Mouse (Mus musculus): Measurements from ENCODE around the gene Tmc6. TPM values are rescaled to one million over a fixed set of nuclear protein-coding genes. Genes with fewer than 3 reads are reported as not detected.

Tmc6 gene
- polyA plus RNA-seq, 1 experiment from 2014 or later = 26.3 TPM

DNA sequence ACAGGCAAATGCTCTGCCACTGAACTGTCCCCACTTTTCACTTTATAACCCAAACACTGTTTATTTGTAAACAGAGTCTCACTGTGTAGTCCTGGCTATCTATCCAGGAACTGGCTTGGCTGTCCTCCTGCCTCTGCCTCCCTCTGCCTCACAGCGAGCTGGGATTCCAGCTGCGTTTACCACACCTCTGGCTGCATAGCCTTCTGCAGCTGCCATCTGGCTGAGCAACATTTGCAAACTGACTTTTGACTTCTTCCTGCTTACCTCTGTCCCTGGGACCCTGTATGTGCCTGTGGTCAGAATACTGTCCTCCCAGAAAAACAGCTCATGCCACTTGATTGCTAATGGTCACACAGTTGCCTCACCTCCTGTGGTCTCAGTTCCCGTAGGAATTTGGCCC, 45.4 kb upstream of the Tmc6 start:
- Histone ChIP-seq H3K4me1 (replicated peaks; ENCODE audit: control insufficient read depth, insufficient read depth, low read length) (peaks cover 36% of the 10 kb centered on the region), H3K4me3 (ENCODE audit: low read depth, low read length) (no peak overlapping the region)

DNA sequence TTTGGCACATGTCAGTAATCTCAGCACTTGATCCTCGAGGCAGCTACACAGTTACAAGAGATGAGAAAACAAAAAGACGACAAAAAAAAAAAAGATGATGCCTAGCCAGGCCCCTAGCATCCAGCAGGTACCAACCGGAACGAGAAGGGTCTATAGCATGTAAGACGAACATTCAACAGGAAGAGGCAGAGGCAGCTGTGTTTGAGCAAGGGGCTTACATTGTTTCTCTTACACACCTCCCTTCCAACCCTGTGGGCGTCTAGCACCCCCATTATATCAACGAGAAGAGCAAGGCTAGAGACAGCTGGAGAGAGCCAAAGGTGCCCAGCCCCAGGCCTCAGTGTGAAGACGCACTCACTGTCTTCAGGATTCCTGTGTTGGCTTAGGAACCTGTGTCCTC, 44.9 kb upstream of the Tmc6 start:
- no peaks in the 10 kb centered on the region for H3K9me3 ChIP-seq (ENCODE audit: control insufficient read depth)
- peaks cover 36% of the 10 kb centered on the region for H3K4me1 ChIP-seq (replicated peaks; ENCODE audit: control insufficient read depth, insufficient read depth, low read length)
- H3K4me3 ChIP-seq (ENCODE audit: low read depth, low read length) = no peak overlapping the region
- WGBS = 48% methylated on average over 8 of the region's 8 CpGs
- H3K36me3 ChIP-seq (ENCODE audit: control insufficient read depth, insufficient read depth) = peaks cover 8% of the 10 kb centered on the region; the same call in 1 of the 2 replicates
- no peaks in the 10 kb centered on the region for H3K27me3 ChIP-seq (replicated peaks; ENCODE audit: control insufficient read depth, insufficient read depth, low read length)
- peak overlapping the region; percentile 34; the same call in 1 of the 2 replicates for H3K9ac ChIP-seq (ENCODE audit: low read depth, low read length)
- no peak for ATAC-seq
- peak overlapping the region; percentile 89 for H3K4me2 ChIP-seq (replicated peaks; ENCODE audit: low read depth)
- no peak for TF ChIP-seq CTCF (IDR thresholded peaks at IDR 0.05; ENCODE audit: low read depth)
- peak overlapping the region; percentile 80; the same call in 1 of the 2 replicates for H3K27ac ChIP-seq (ENCODE audit: low read depth, low read length)

More for the DNA sequence above, 45.4 kb upstream of the Tmc6 start:
- H3K4me2 ChIP-seq (replicated peaks; ENCODE audit: low read depth) = peak overlapping the region; percentile 89
- no peak for TF ChIP-seq CTCF (IDR thresholded peaks at IDR 0.05; ENCODE audit: low read depth)
- no peak for ATAC-seq
- no peaks in the 10 kb centered on the region for H3K9me3 ChIP-seq (ENCODE audit: control insufficient read depth)
- H3K27me3 ChIP-seq (replicated peaks; ENCODE audit: control insufficient read depth, insufficient read depth, low read length) = no peaks in the 10 kb centered on the region
- peak overlapping the region; percentile 80; the same call in 1 of the 2 replicates for H3K27ac ChIP-seq (ENCODE audit: low read depth, low read length)
- peak overlapping the region; percentile 34; the same call in 1 of the 2 replicates for H3K9ac ChIP-seq (ENCODE audit: low read depth, low read length)
- 0 out of 2 replicates have a peak, but pooled peaks cover 4% of the 10 kb centered on the region for H3K36me3 ChIP-seq (ENCODE audit: control insufficient read depth, insufficient read depth)
- 18% methylated on average over 3 of the region's 3 CpGs for WGBS

DNA sequence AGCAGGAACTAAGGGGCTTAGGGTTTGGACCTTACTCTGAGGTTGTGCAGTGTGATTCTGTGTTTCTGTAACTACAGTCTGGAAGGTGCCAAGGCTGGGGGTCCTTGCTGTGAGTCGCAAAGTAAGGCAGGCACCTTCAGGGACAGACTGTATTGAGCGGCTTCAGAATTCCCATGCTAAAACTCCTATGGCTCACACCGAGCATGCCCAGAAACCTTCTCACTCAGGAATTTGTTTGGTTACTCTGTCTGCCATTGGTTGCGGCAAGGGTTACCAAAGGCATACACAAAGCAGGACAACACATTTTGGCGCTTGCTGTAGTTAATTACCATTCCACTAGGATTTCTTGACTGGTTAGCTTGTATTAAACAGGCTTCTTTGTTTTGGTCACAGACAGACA, 44.2 kb upstream of the Tmc6 start:
- Histone ChIP-seq H3K4me2 (replicated peaks; ENCODE audit: low read depth) (peak overlapping the region; percentile 89), H3K27me3 (replicated peaks; ENCODE audit: control insufficient read depth, insufficient read depth, low read length) (no peaks in the 10 kb centered on the region), H3K9me3 (ENCODE audit: control insufficient read depth) (no peaks in the 10 kb centered on the region), H3K9ac (ENCODE audit: low read depth, low read length) (0 out of 2 replicates have a peak overlapping the region, but pooled peaks have one; percentile 13), H3K36me3 (ENCODE audit: control insufficient read depth, insufficient read depth) (peaks cover 15% of the 10 kb centered on the region; the same call in 1 of the 2 replicates), H3K27ac (ENCODE audit: low read depth, low read length) (no peak overlapping the region), H3K4me3 (ENCODE audit: low read depth, low read length) (peak overlapping the region; percentile 50), H3K4me1 (replicated peaks; ENCODE audit: control insufficient read depth, insufficient read depth, low read length) (peaks cover 36% of the 10 kb centered on the region)
- WGBS = 7% methylated on average over 5 of the region's 5 CpGs
- ATAC-seq = no peak
- no peak for TF ChIP-seq CTCF (IDR thresholded peaks at IDR 0.05; ENCODE audit: low read depth)

DNA sequence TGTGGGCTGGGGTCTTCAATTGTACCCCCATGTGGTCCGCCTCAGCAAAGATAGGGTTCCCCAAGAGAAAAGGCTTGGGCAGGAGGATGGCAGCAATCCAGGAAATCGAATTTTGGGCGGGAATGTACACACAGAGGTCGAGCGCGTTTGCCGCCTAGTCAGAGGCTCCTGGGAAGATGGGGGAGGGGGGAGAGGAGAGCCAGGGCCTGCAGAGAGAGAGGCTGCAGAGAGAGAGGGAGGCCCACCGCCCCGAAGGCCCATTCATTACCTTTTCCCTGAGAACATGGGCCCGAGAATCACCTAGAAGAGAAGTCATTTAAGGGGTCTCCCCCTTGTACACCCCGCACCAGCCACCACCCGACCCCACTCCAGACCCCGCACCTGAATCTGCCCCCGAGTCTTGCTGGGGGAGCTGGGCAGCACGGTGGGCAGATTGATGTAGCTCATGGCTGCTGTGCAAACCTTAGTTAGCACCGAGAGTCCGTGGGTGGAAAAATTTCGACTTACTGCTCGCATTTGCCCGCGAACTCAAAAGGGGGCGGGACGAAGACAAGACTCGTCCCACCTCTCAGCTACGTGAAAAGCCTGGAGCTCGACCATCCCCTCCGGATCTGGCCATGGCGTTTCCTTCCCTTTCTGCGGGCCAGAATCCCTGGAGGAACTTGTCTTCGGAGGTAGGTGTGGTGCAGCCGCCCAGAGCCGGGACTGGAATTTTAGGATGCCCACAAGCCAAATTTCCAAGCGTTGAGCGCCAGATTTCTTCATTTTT, 43.5 kb upstream of the Tmc6 start, which contains the start of the genes Afmid and Tk1:
TSS of gene Afmid (plus strand) at position 592 of the 769 bp plus-strand sequence.
TSS of gene Tk1 (minus strand) at position 760 of the 769 bp plus-strand sequence.
- Histone ChIP-seq H3K9me3 (ENCODE audit: control insufficient read depth) (no peaks in the 10 kb centered on the region), H3K9ac (ENCODE audit: low read depth, low read length) (peak within 1 kb of the TSS; percentile 13), H3K36me3 (ENCODE audit: control insufficient read depth, insufficient read depth) (peaks cover 17% of the 10 kb centered on the region; the same call in 1 of the 2 replicates), H3K4me3 (ENCODE audit: low read depth, low read length) (peak within 1 kb of the TSS; percentile 50), H3K4me1 (replicated peaks; ENCODE audit: control insufficient read depth, insufficient read depth, low read length) (peaks cover 34% of the 10 kb centered on the region), H3K4me2 (replicated peaks; ENCODE audit: low read depth) (peak within 1 kb of the TSS; percentile 89), H3K27ac (ENCODE audit: low read depth, low read length) (peak within 1 kb of the TSS; percentile 46; the same call in 1 of the 2 replicates), H3K27me3 (replicated peaks; ENCODE audit: control insufficient read depth, insufficient read depth, low read length) (no peaks in the 10 kb centered on the region)
- no peak for TF ChIP-seq CTCF (IDR thresholded peaks at IDR 0.05; ENCODE audit: low read depth)
- under 1% methylated on average over 34 of the region's 34 CpGs for WGBS
- ATAC-seq = peak; percentile 25

DNA sequence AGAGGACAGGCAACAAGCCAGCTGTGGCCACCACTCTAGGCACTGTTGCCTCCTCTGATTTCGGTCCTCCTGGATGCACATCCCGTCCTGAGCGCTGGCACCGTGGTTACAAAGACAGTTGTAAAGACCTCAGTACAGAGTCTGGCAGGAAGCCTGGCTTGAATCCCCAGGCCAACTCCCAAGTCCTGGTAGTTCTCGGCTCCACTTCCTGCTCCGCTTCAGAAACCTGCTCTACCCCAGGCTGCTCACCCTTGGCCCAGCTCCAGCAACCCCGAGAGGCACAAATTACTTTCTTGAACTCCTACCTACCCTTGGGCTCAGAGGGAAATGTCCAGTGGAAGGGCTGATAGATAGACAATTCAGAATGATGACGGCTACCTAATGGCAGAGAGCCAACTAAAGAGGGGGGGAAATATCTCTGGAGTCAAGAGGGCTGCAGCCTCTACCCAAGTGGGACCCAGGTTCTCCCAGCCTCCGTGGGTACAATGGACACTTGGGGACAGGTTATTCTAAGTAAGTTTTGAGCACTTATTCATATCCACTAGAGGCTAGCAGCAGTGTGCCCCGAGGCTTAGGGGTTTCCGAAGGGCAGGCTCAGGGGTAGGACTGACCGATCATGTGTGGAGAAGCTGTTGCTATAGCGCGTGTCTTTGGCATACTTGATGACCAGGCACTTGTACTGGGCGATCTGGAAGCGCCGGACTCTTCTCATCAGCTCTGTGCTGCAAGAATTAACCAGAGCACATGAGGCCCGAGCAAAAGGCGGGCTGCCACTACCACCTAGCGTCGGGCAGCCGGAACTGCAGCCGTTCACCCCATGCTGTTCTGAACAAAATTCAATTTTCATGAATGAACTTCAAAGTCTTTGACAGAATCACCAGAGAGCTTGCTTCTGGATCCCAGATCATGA, 42.3 kb upstream of the Tmc6 start:
- Histone ChIP-seq H3K27me3 (replicated peaks; ENCODE audit: control insufficient read depth, insufficient read depth, low read length) (no peaks in the 10 kb centered on the region), H3K4me2 (replicated peaks; ENCODE audit: low read depth) (peak overlapping the region; percentile 89), H3K4me1 (replicated peaks; ENCODE audit: control insufficient read depth, insufficient read depth, low read length) (peaks cover 28% of the 10 kb centered on the region), H3K36me3 (ENCODE audit: control insufficient read depth, insufficient read depth) (peaks cover 24% of the 10 kb centered on the region; the same call in 1 of the 2 replicates), H3K27ac (ENCODE audit: low read depth, low read length) (peak overlapping the region; percentile 57; the same call in 1 of the 2 replicates), H3K9ac (ENCODE audit: low read depth, low read length) (peak overlapping the region; percentile 24), H3K9me3 (ENCODE audit: control insufficient read depth) (no peaks in the 10 kb centered on the region), H3K4me3 (ENCODE audit: low read depth, low read length) (peak overlapping the region; percentile 50)
- peak; percentile 95 for TF ChIP-seq CTCF (IDR thresholded peaks at IDR 0.05; ENCODE audit: low read depth)
- 6% methylated on average over 23 of the region's 23 CpGs for WGBS
- ATAC-seq = peak; percentile 51
